Mouse (Mus musculus) E14TG2a.4 (cell line): ENCODE measurements around the gene Fbf1.

Experiments used
- CTCF ChIP-seq: conservative IDR thresholded peaks from 2 replicates; pipeline ENCODE4 v1.5.1; 2014; ENCODE audit warnings: low read length
- NANOG ChIP-seq: IDR thresholded peaks from 2 replicates; pipeline ENCODE4 v1.6.1; 2014; ENCODE audit warnings: borderline replicate concordance, low read length, mixed read lengths
- POU5F1 ChIP-seq: IDR thresholded peaks from 2 replicates; pipeline ENCODE4 v1.6.1; 2014; ENCODE audit warnings: low read length, borderline replicate concordance

- no peak for TF ChIP-seq CTCF
- no peak for TF ChIP-seq NANOG
- TF ChIP-seq POU5F1 = no peak
These were observed 35.2 kb upstream of the Fbf1 start for GRCm38 (mm10) chr11:116203150-116203549.
